Mouse (Mus musculus): Measurements from ENCODE around the gene Tmem135. TPM values are rescaled to one million over a fixed set of nuclear protein-coding genes. Genes with fewer than 3 reads are reported as not detected.

Tmem135 gene
- total and polyA plus RNA-seq, 3 experiments, result 7.4 to 33.9 TPM; not detected in 1

DNA sequence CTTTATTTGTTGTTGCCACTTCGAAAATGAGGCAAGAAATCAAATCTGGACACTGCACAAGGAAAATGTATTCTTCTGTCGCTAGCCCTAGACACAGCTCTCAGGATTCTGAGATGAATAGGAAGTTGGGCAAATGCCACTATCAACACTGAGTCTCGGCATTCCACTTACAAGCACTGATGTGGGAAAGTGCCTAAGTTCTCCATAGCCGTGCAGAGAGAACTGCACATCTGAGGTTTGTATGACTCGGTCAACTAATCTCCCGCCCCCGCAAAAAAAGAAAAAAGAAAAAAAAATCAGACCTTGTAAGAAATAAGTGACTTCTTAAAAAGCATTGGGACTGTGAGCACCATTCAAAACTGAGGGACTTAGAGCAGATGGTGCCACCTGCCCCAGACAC lies 248.3 kb downstream of the Tmem135 start:
- Histone ChIP-seq H3K27me3 (ENCODE audit: control insufficient read depth in 1 of 2, insufficient read depth in 2 of 2, low read length in 2 of 2) (no peaks in the 10 kb centered on the region), H3K79me2 (ENCODE audit: control insufficient read depth, insufficient read depth, low read length, poor library complexity) (no peaks in the 10 kb centered on the region), H3K36me3 (ENCODE audit: control insufficient read depth in 1 of 2, insufficient read depth in 2 of 2, low read length in 2 of 2) (no peaks in the 10 kb centered on the region), H3K4me3 (ENCODE audit: control insufficient read depth in 1 of 2, insufficient read depth in 1 of 2, low read depth in 2 of 2, low read length in 2 of 2) (no peak overlapping the region), H3K9me3 (replicated peaks; ENCODE audit: insufficient read depth, low read length) (no peaks in the 10 kb centered on the region), H3K4me1 (ENCODE audit: control insufficient read depth in 1 of 2, insufficient read depth in 2 of 2, low read length in 2 of 2) (no peaks in the 10 kb centered on the region; a peak in 1 of 4 replicates), H3K27ac (ENCODE audit: control insufficient read depth, low read depth, low read length) (no peak overlapping the region), H3K9ac (ENCODE audit: control insufficient read depth, low read depth, low read length, poor library complexity, severe bottlenecking) (no peak overlapping the region)
- DNase-seq (ENCODE audit: low read depth, low spot score), result no peak
- TF ChIP-seq TCF12 (IDR thresholded peaks at IDR 0.05; ENCODE audit: low read depth, low read length) (no peak), RAD21 (IDR thresholded peaks at IDR 0.05; ENCODE audit: low read depth, low read length) (no peak)

DNA sequence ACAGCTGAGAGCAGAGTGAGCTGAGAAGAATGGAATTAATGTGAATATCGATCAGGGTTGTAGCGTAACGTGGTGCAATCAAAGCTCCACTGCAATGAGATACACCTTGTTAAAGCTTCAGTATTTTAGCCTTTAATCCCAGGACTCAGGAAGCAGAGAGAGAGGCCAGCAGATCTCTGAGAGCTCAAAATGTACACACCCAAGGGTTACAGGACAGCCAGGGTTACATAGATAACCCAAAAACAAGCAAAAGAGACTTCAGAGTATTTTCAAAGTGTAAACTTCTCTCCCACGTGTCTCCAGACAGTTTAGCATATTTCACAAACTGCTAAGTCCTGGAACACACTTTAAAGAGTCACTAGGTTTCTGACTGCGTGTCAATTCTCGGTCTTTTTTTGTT lies 248.8 kb downstream of the Tmem135 start:
- no peak overlapping the region for H3K4me3 ChIP-seq (ENCODE audit: control insufficient read depth in 1 of 2, insufficient read depth in 1 of 2, low read depth in 2 of 2, low read length in 2 of 2)
- no peaks in the 10 kb centered on the region for H3K79me2 ChIP-seq (ENCODE audit: control insufficient read depth, insufficient read depth, low read length, poor library complexity)
- DNase-seq (ENCODE audit: low read depth, low spot score), result no peak
- TF ChIP-seq NELFE (IDR thresholded peaks at IDR 0.05; ENCODE audit: low read depth, low read length), result no peak
- no peak for TF ChIP-seq E2F4 (IDR thresholded peaks at IDR 0.05; ENCODE audit: borderline replicate concordance, low read depth, low read length)
- no peak for TF ChIP-seq GATA1 (IDR thresholded peaks at IDR 0.05; ENCODE audit: low read depth, low read length)
- TF ChIP-seq GABPA (IDR thresholded peaks at IDR 0.05; ENCODE audit: low read depth, low read length), result no peak
- no peak for TF ChIP-seq HCFC1 (IDR thresholded peaks at IDR 0.05; ENCODE audit: low read depth, low read length)
- no peak for TF ChIP-seq POLR2AphosphoS5 (IDR thresholded peaks at IDR 0.05; ENCODE audit: borderline replicate concordance, low read depth, low read length)
- TF ChIP-seq MYC (IDR thresholded peaks at IDR 0.05; ENCODE audit: low read depth, low read length), result no peak
- TF ChIP-seq MAZ (IDR thresholded peaks at IDR 0.05; ENCODE audit: low read depth, low read length), result no peak
- TF ChIP-seq CHD1 (IDR thresholded peaks at IDR 0.05; ENCODE audit: low read depth, low read length), result no peak
- no peak for TF ChIP-seq ELF1 (IDR thresholded peaks at IDR 0.05; ENCODE audit: low read depth, low read length)
- TF ChIP-seq BHLHE40 (IDR thresholded peaks at IDR 0.05; ENCODE audit: borderline replicate concordance, low read depth, low read length), result no peak
- no peaks in the 10 kb centered on the region for H3K4me1 ChIP-seq (ENCODE audit: control insufficient read depth in 1 of 2, insufficient read depth in 2 of 2, low read length in 2 of 2)
- H3K36me3 ChIP-seq (ENCODE audit: control insufficient read depth in 1 of 2, insufficient read depth in 2 of 2, low read length in 2 of 2), result no peaks in the 10 kb centered on the region
- no peaks in the 10 kb centered on the region for H3K9me3 ChIP-seq (replicated peaks; ENCODE audit: insufficient read depth, low read length)
- no peaks in the 10 kb centered on the region for H3K27me3 ChIP-seq (ENCODE audit: control insufficient read depth in 1 of 2, insufficient read depth in 2 of 2, low read length in 2 of 2)
- H3K9ac ChIP-seq (ENCODE audit: control insufficient read depth, low read depth, low read length, poor library complexity, severe bottlenecking), result no peak overlapping the region
- no peak overlapping the region for H3K27ac ChIP-seq (ENCODE audit: control insufficient read depth, low read depth, low read length)

DNA sequence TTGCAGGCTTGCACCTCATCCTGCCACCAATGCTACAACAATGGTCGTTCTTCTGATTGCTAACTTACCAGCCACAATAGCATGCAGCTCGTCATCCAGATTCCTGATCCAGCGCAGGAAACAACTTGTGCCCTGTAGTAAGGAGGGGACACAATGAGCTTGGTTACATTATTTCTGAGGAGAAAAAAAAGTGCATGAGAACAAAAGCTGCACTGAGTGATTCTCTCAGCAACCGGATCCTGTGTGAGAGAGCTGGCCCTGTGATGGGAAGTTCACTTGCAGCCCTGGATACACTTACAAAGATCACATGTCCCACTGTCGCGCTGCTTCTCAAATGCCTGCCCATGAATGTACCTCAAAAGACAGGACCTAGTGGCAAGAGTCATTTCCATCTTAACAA lies 252.7 kb downstream of the Tmem135 start:
- no peak for DNase-seq (ENCODE audit: low read depth, low spot score)
- Histone ChIP-seq H3K27me3 (ENCODE audit: control insufficient read depth in 1 of 2, insufficient read depth in 2 of 2, low read length in 2 of 2) (no peaks in the 10 kb centered on the region), H3K9ac (ENCODE audit: control insufficient read depth, low read depth, low read length, poor library complexity, severe bottlenecking) (no peak overlapping the region), H3K9me3 (replicated peaks; ENCODE audit: insufficient read depth, low read length) (no peaks in the 10 kb centered on the region), H3K4me3 (ENCODE audit: control insufficient read depth in 1 of 2, insufficient read depth in 1 of 2, low read depth in 2 of 2, low read length in 2 of 2) (no peak overlapping the region), H3K79me2 (ENCODE audit: control insufficient read depth, insufficient read depth, low read length, poor library complexity) (no peaks in the 10 kb centered on the region), H3K27ac (ENCODE audit: control insufficient read depth, low read depth, low read length) (no peak overlapping the region), H3K36me3 (ENCODE audit: control insufficient read depth in 1 of 2, insufficient read depth in 2 of 2, low read length in 2 of 2) (no peaks in the 10 kb centered on the region), H3K4me1 (ENCODE audit: control insufficient read depth in 1 of 2, insufficient read depth in 2 of 2, low read length in 2 of 2) (no peaks in the 10 kb centered on the region)
- TF ChIP-seq ZMIZ1 (IDR thresholded peaks at IDR 0.05; ENCODE audit: low read depth, low read length) (no peak), EP300 (IDR thresholded peaks at IDR 0.05; ENCODE audit: low read depth in 1 of 2, low read length in 2 of 2) (no peak), UBTF (IDR thresholded peaks at IDR 0.05; ENCODE audit: borderline replicate concordance, insufficient read depth, low read depth, low read length) (no peak), USF2 (IDR thresholded peaks at IDR 0.05; ENCODE audit: borderline replicate concordance in 1 of 2, insufficient read depth in 1 of 2, low read depth in 1 of 2, low read length in 2 of 2) (no peak), POLR2AphosphoS2 (IDR thresholded peaks at IDR 0.05; ENCODE audit: low read length) (no peak), TAL1 (IDR thresholded peaks at IDR 0.05; ENCODE audit: low read length) (no peak), MYB (IDR thresholded peaks at IDR 0.05; ENCODE audit: low read depth, low read length) (no peak), MXI1 (IDR thresholded peaks at IDR 0.05; ENCODE audit: low read depth, low read length) (no peak), HCFC1 (IDR thresholded peaks at IDR 0.05; ENCODE audit: low read depth, low read length) (no peak), POLR2A (IDR thresholded peaks at IDR 0.05; ENCODE audit: control insufficient read depth in 1 of 2, insufficient read depth in 1 of 2, low read depth in 1 of 2, low read length in 2 of 2, poor library complexity in 1 of 2) (no peak), JUND (IDR thresholded peaks at IDR 0.05; ENCODE audit: low read depth, low read length) (no peak), ETS1 (IDR thresholded peaks at IDR 0.05; ENCODE audit: low read depth, low read length) (no peak), CTCF (IDR thresholded peaks at IDR 0.05 in 2 of 3, conservative IDR thresholded peaks at IDR 0.05 in 1 of 3; ENCODE audit: control insufficient read depth in 1 of 3, insufficient read depth in 1 of 3, low read depth in 2 of 3, low read length in 3 of 3, poor library complexity in 1 of 3, severe bottlenecking in 1 of 3) (no peak), ZKSCAN1 (IDR thresholded peaks at IDR 0.05; ENCODE audit: low read depth, low read length) (no peak), ELF1 (IDR thresholded peaks at IDR 0.05; ENCODE audit: low read depth, low read length) (no peak), GABPA (IDR thresholded peaks at IDR 0.05; ENCODE audit: low read depth, low read length) (no peak), CHD1 (IDR thresholded peaks at IDR 0.05; ENCODE audit: low read depth, low read length) (no peak), BHLHE40 (IDR thresholded peaks at IDR 0.05; ENCODE audit: borderline replicate concordance, low read depth, low read length) (no peak)
